Mouse (Mus musculus) embryonic facial prominence, embryonic 14.5 days (tissue): Measurements from ENCODE around the gene Vangl2. TPM values are rescaled to one million over a fixed set of nuclear protein-coding genes. Genes with fewer than 3 reads are reported as not detected.

Experiments
- ATAC-seq: fragments of 200-750 bp; cut with Nextera tagmentation; 2 replicates; pipeline ENCODE4 v1.8.0; 2017; ENCODE audit warnings: low read depth, moderate number of reproducible peaks, moderate TSS enrichment
- DNase-seq: peaks from one replicate; pipeline ENCODE4 v3.0.0-alpha.2; 2015; ENCODE audit warnings: low spot score
- H3K27ac ChIP-seq: fragments of 300-500 bp; sonication (generic); replicated peaks from 2 replicates; pipeline ENCODE4 v1.5.1; 2014; ENCODE audit warnings: low read depth, mild to moderate bottlenecking, low read length, moderate library complexity
- H3K27me3 ChIP-seq: fragments of 300-500 bp; sonication (generic); replicated peaks from 2 replicates; pipeline ENCODE4 v1.6.1; 2014; ENCODE audit warnings: low read length; ENCODE audit not compliant: control insufficient read depth, insufficient read depth
- H3K36me3 ChIP-seq: fragments of 300-500 bp; sonication (generic); 2 replicates; pipeline ENCODE4 v1.6.1; 2014; ENCODE audit warnings: low read length, mixed read lengths; ENCODE audit not compliant: control insufficient read depth, insufficient read depth
- H3K4me1 ChIP-seq: fragments of 300-500 bp; sonication (generic); 2 replicates; pipeline ENCODE4 v1.6.1; 2014; ENCODE audit warnings: antibody characterized with exemption, low read length; ENCODE audit not compliant: control insufficient read depth, insufficient read depth
- H3K4me2 ChIP-seq: fragments of 300-500 bp; sonication (generic); 2 replicates; pipeline ENCODE4 v1.6.1; 2014; ENCODE audit warnings: low read depth, mild to moderate bottlenecking, low read length, moderate library complexity, mixed read lengths
- H3K4me3 ChIP-seq: fragments of 300-500 bp; sonication (generic); 2 replicates; pipeline ENCODE4 v1.5.1; 2014; ENCODE audit warnings: low read depth, mild to moderate bottlenecking, low read length
- H3K9ac ChIP-seq: fragments of 300-500 bp; sonication (generic); 2 replicates; pipeline ENCODE4 v1.6.1; 2014; ENCODE audit warnings: low read depth, mild to moderate bottlenecking, low read length, moderate library complexity, mixed read lengths
- H3K9me3 ChIP-seq: fragments of 300-500 bp; sonication (generic); 2 replicates; pipeline ENCODE4 v1.6.1; 2016; ENCODE audit warnings: low read length; ENCODE audit not compliant: control insufficient read depth
- WGBS: fragments of 180-500 bp; shearing (Covaris S2); extraction: QIAGEN DNeasy Blood & Tissue Kit; methylation state at CpG from one replicate; pipeline ENCODE4 v1.1.7; 2014; 5-methylcytosine and 5-hydroxymethylcytosine counted together
- polyA plus RNA-seq: library from polyadenylated mRNA; unstranded; fragments of >200 nt; fragmentation: Nextera tagmentation; extraction: Ambion mirVana; gene quantifications from 2 replicates; pipeline ENCODE4 v1.2.1, GENCODE M21; 2014

Vangl2 gene
- polyA plus RNA-seq, 1 experiment from 2014 or later = 13.5 TPM

DNA sequence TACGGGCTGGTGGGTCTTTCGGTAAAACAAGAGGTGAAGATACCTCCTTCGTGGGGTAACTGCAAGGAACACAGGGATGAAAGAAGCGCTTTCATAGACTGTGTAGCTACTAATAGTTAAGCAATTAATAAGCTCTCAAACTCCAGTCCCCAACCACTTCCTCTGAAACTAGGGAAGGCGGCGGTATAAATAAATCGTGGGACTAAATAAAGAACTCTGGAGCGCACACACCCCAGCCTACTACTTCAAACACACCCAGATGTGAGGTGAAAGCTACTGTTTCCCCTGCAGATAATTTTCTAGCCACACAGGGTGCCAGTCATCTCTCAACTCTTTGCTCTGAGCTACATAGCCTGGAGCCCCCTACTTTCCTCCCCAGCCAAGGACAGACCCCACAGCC, 12.2 kb downstream of the Vangl2 start:
- Histone ChIP-seq H3K27ac (peak overlapping the region; percentile 72), H3K36me3 (peaks cover 18% of the 10 kb centered on the region), H3K9me3 (no peaks in the 10 kb centered on the region), H3K4me1 (peaks cover 44% of the 10 kb centered on the region), H3K9ac (0 out of 2 replicates have a peak overlapping the region, but pooled peaks have one; percentile 43), H3K4me3 (no peak overlapping the region), H3K27me3 (no peaks in the 10 kb centered on the region), H3K4me2 (no peak overlapping the region)
- ATAC-seq (no peak), DNase-seq (no peak)
- 73% methylated on average over 8 of the region's 8 CpGs for WGBS

DNA sequence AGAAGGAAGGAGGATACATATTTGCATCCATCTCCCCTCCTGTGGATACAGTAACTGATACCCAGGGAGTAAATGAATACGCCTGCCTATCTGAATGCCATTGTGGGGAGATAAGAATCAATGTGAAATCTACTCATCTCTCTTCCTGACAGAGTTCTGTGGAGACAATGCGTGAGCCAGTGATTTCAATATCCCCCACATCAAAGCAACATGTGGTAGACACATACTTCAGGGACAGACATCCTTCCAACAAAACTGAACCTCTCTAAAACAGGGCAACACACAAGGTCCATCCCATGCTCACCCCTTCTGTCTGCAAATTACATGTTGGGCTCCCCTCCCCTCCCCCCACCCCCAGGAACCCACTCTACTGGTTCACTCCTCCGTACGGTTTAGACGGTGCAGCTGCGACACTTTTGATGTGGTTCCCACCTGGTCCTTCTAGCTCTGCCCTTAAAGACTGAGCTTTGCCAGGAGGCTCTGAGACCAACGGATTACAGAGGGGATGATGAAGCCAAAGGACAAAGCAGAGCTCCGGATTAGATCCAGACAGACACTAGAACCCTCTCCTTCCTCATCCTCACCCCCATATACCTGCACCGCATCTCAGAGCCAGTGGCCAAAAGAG, 12.8 kb downstream of the Vangl2 start:
- no peak overlapping the region for H3K9ac ChIP-seq
- H3K27me3 ChIP-seq = no peaks in the 10 kb centered on the region
- H3K9me3 ChIP-seq = no peaks in the 10 kb centered on the region
- peaks cover 44% of the 10 kb centered on the region for H3K4me1 ChIP-seq
- DNase-seq = no peak
- peaks cover 24% of the 10 kb centered on the region for H3K36me3 ChIP-seq
- no peak overlapping the region for H3K4me2 ChIP-seq
- ATAC-seq = no peak
- H3K27ac ChIP-seq = no peak overlapping the region; the same call in 1 of the 2 replicates
- 63% methylated on average over 9 of the region's 9 CpGs for WGBS
- H3K4me3 ChIP-seq = no peak overlapping the region

DNA sequence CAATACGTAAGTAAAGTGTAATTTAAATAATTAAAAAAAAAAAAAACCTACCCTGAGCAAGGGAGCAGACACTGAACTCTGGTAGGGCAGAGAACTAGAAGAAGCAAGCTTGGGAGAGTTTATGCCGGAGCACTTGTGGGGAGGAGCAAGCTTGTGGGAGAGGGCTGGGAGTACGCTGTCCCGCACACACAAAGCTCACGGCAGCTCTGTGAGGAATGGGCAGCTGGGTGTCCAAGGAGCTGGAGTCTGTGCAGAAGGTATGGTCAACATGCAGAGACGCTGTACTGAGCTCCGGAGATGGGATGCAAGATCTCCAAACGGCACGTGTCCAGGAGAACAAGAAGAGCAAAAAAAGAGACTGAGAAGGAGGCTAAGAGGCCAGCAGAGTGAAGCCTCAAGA, 13.5 kb downstream of the Vangl2 start:
- Histone ChIP-seq H3K4me2 (no peak overlapping the region), H3K27ac (0 out of 2 replicates have a peak overlapping the region, but pooled peaks have one; percentile 28), H3K9me3 (no peaks in the 10 kb centered on the region), H3K4me1 (peaks cover 42% of the 10 kb centered on the region), H3K27me3 (no peaks in the 10 kb centered on the region), H3K36me3 (peaks cover 31% of the 10 kb centered on the region), H3K9ac (no peak overlapping the region), H3K4me3 (no peak overlapping the region)
- ATAC-seq (no peak), DNase-seq (no peak)
- WGBS = 74% methylated on average over 9 of the region's 9 CpGs

DNA sequence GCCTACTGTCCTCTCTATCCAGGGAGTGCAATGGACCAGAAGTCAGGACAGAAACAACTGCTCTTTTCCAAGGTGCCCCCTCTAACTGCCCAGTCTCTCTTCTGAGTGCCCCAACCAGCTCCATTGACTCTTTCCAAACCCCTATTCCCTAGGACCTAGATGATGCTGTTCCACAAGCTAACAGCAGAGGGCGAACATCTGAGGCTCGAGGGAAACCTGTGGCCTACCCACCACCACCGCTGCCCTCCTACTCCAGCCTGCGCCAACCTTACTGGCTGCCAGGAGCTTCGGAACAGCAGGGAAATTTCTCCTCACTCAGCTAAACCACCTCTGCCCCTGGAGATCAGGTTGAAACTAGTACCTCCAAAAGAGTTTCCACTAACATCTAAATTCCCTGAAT, 16.2 kb downstream of the Vangl2 start:
- H3K27me3 ChIP-seq = no peaks in the 10 kb centered on the region
- no peak overlapping the region for H3K27ac ChIP-seq
- 16% methylated on average over 5 of the region's 5 CpGs for WGBS
- H3K9ac ChIP-seq = no peak overlapping the region
- ATAC-seq = peak; percentile 20; the same call in 1 of the 2 replicates
- no peaks in the 10 kb centered on the region for H3K9me3 ChIP-seq
- peaks cover 58% of the 10 kb centered on the region for H3K36me3 ChIP-seq
- DNase-seq = peak; percentile 80
- peaks cover 23% of the 10 kb centered on the region for H3K4me1 ChIP-seq
- H3K4me2 ChIP-seq = no peak overlapping the region
- H3K4me3 ChIP-seq = no peak overlapping the region

DNA sequence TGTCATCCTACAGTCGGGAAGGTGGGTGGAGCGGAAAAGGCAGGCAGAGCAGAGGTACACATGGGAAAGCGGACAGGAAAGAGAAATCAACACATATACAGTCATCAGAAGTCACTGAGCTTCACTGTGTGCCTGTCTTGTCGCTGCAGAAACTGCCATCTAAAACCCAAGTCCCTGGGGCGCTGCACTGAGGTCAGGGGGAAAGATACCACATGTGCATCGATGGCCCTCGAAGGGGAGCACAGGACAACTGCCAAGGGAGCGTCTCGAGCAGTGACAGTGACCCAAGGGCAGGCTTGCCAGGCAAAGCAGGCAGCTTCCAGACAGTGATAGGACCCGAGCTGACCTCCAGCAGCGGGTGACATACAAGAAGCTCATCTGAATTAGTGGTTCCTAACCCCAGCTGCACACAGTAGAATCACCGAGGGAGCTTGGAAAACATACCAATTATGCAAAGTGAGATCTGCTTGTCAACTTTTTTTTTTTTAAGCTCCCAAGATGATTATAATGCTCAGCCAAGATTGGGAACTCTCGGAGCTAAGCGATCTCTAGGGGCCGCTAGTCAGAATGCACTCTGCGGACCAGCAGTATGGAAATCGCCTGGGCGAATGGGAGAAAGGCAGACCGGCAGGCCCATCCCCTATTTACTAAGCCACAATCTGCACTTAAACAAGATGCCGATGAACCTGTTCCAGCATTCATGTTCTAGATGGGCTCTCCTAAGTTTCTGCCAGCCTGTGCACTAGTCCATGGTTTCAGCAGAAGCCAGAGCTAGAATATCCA, 18.0 kb downstream of the Vangl2 start:
- Histone ChIP-seq H3K9ac (no peak overlapping the region), H3K36me3 (peaks cover 75% of the 10 kb centered on the region), H3K27me3 (no peaks in the 10 kb centered on the region), H3K9me3 (no peaks in the 10 kb centered on the region), H3K27ac (no peak overlapping the region), H3K4me2 (no peak overlapping the region), H3K4me3 (no peak overlapping the region), H3K4me1 (peaks cover 5% of the 10 kb centered on the region)
- ATAC-seq = no peak
- WGBS = 88% methylated on average over 20 of the region's 20 CpGs
- no peak for DNase-seq

DNA sequence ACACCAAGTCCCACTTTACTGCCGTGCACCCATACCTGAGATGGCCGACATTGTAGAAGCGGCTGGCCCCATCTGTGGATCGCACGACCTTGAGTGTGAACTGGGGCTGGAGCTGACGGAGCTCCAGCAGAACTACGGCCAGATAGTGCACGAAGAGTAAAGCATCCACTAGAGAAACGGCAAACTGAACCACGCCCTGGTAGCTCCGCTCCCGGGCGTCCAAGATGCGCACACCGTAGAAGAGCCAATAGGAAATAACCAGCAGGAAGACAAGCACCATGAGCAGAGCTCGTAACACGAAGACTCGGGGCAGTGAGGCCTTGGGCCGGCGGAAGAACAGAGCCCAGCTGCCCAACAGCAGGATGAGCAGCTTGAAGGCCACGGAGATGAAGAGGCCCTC, 18.8 kb downstream of the Vangl2 start:
- WGBS = 94% methylated on average over 21 of the region's 21 CpGs
- Histone ChIP-seq H3K27ac (no peak overlapping the region), H3K4me2 (no peak overlapping the region), H3K9me3 (no peaks in the 10 kb centered on the region), H3K4me3 (no peak overlapping the region), H3K27me3 (no peaks in the 10 kb centered on the region), H3K9ac (no peak overlapping the region), H3K36me3 (peaks cover 84% of the 10 kb centered on the region), H3K4me1 (no peaks in the 10 kb centered on the region)
- DNase-seq = no peak
- ATAC-seq = no peak

DNA sequence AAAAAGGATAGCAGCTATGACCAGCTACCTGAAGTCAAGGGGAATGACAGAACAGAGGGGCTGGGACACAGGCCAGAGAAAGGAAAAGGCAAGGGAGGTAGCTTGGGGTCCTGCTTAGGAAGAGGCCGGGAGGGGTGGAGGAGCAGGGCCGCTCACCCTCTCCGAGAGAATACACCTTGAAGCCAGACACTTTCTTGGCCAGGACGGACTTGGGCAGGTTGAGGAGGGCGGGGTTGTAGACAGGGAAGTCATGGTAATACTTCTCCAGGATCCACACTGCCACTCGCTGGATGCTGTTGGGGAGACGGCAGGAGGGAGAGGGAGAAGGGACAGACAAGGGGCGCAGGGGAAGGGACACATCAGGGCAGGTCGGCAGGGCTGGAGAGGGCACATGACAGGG, 19.9 kb downstream of the Vangl2 start:
- H3K4me1 ChIP-seq = no peaks in the 10 kb centered on the region
- ATAC-seq = no peak; the same call in 1 of the 2 replicates
- no peak overlapping the region for H3K9ac ChIP-seq
- no peak overlapping the region for H3K4me2 ChIP-seq
- no peaks in the 10 kb centered on the region for H3K9me3 ChIP-seq
- H3K27ac ChIP-seq = no peak overlapping the region
- no peak for DNase-seq
- 91% methylated on average over 9 of the region's 9 CpGs for WGBS
- H3K4me3 ChIP-seq = no peak overlapping the region
- no peaks in the 10 kb centered on the region for H3K27me3 ChIP-seq
- peaks cover 94% of the 10 kb centered on the region for H3K36me3 ChIP-seq

DNA sequence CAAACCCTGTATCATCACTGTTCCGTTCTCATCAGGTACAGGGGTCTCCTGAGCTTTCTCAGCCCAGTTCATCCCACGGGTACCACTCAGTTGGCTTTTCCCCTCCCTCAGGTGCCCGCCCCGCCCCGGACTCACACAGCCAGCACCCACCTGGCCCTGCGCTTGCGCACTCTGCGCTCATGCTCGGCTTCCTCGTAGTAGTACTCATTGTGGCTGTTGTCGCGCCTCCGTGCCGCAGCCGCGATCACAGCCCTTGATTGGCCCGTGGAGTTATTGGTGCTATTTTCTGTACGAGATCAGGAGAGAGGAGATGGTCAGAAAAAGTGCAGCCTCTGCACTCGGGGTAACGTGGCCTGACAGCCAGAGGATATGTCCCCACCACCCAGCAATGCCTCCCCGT, 20.5 kb downstream of the Vangl2 start:
- Histone ChIP-seq H3K27ac (no peak overlapping the region), H3K9ac (no peak overlapping the region), H3K4me1 (no peaks in the 10 kb centered on the region), H3K36me3 (peaks cover 95% of the 10 kb centered on the region), H3K9me3 (no peaks in the 10 kb centered on the region), H3K27me3 (no peaks in the 10 kb centered on the region), H3K4me2 (no peak overlapping the region), H3K4me3 (no peak overlapping the region)
- DNase-seq (no peak), ATAC-seq (no peak)
- WGBS = 97% methylated on average over 21 of the region's 21 CpGs
